Mouse (Mus musculus) stomach, postnatal 0 days (tissue): ENCODE results near the gene Cyb561d2. TPM values are rescaled to one million over a fixed set of nuclear protein-coding genes. Genes with fewer than 3 reads are reported as not detected.

Experiments
- ATAC-seq: fragments of 200-750 bp; cut with Nextera tagmentation; 2 replicates; pipeline ENCODE4 v1.8.0; 2017; ENCODE audit not compliant: low FRiP score, low TSS enrichment
- DNase-seq: peaks from one replicate; pipeline ENCODE4 v3.0.0-alpha.2; 2016; ENCODE audit warnings: low spot score
- H3K27ac ChIP-seq: fragments of 300-500 bp; sonication (generic); replicated peaks from 2 replicates; pipeline ENCODE4 v1.5.1; 2014; ENCODE audit warnings: mild to moderate bottlenecking, control low read depth
- H3K27me3 ChIP-seq: fragments of 300-500 bp; sonication (generic); 2 replicates; pipeline ENCODE4 v1.6.1; 2014; ENCODE audit warnings: low read length; ENCODE audit not compliant: control insufficient read depth, insufficient read depth
- H3K36me3 ChIP-seq: fragments of 300-500 bp; sonication (generic); 2 replicates; pipeline ENCODE4 v1.6.1; 2014; ENCODE audit warnings: low read length, mixed read lengths; ENCODE audit not compliant: control insufficient read depth, insufficient read depth
- H3K4me1 ChIP-seq: fragments of 300-500 bp; sonication (generic); replicated peaks from 2 replicates; pipeline ENCODE4 v1.6.1; 2014; ENCODE audit warnings: antibody characterized with exemption; ENCODE audit not compliant: control insufficient read depth, insufficient read depth
- H3K4me2 ChIP-seq: fragments of 300-500 bp; sonication (generic); replicated peaks from 2 replicates; pipeline ENCODE4 v1.6.1; 2014; ENCODE audit warnings: low read depth, mild to moderate bottlenecking, control low read depth, moderate library complexity
- H3K4me3 ChIP-seq: fragments of 300-500 bp; sonication (generic); 2 replicates; pipeline ENCODE4 v1.5.1; 2014; ENCODE audit warnings: low read depth, low read length, control low read depth
- H3K9ac ChIP-seq: fragments of 300-500 bp; sonication (generic); 2 replicates; pipeline ENCODE4 v1.6.1; 2014; ENCODE audit warnings: mild to moderate bottlenecking, low read length, control low read depth, mixed read lengths
- H3K9me3 ChIP-seq: fragments of 300-500 bp; sonication (generic); 2 replicates; pipeline ENCODE4 v1.6.1; 2016; ENCODE audit warnings: low read length; ENCODE audit not compliant: control insufficient read depth
- CTCF ChIP-seq: IDR thresholded peaks from 2 replicates; pipeline ENCODE4 v1.5.1; 2016; ENCODE audit warnings: antibody characterized with exemption, low read depth, mild to moderate bottlenecking, moderate library complexity
- EP300 ChIP-seq: optimal IDR thresholded peaks from 2 replicates; pipeline ENCODE3; 2016; ENCODE audit warnings: antibody characterized with exemption
- WGBS: fragments of 180-500 bp; shearing (Covaris S2); extraction: QIAGEN DNeasy Blood & Tissue Kit; methylation state at CpG from one replicate; pipeline ENCODE4 v1.1.7; 2014; 5-methylcytosine and 5-hydroxymethylcytosine counted together
- polyA plus RNA-seq: library from polyadenylated mRNA; unstranded; fragments of >200 nt; fragmentation: Nextera tagmentation; extraction: Ambion mirVana; gene quantifications from 2 replicates; pipeline ENCODE4 v1.2.1, GENCODE M21; 2015

The Cyb561d2 gene
- polyA plus RNA-seq, 1 experiment from 2014 or later: 28.2 TPM

DNA sequence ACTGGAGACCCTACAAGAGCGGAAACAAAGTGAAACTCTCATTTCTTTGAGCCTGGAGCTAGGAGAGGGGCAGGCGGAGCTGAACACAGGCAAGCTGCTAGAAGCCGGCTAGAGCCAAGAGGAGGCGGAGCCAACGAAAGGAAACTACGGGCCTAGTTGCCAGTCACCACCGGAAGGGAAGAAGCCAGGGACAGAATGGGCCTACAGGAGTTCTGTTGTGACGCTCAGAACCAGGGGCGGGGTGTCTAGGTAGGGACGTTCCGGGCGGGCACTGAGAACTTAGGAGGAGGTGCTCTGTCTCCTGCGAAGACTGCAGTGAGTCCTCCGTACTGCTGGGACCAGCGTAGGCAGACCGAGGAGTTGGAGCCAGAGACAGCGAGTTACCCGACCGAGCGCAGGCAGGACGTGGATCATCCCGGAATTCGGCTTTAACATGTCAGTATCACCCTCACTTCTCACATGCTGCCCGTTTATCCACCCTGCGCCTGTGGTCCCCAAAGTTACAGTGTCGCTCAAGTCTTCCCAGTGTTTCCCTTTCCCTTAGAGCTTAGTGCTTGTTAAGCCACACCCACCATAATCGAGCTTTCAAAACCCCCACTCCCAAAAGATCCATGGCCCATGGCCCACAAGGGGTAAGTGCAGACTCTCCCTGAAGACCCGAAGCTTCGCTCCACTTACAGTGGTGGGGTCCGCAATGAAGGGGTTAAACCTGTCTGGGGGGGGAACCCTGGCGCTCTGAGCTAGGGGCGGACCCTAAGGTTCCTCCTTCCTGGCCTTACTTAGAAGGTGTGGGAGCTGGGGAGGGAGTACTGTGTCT lies 38.7 kb upstream of the Cyb561d2 start, which contains the start of gene Hyal3:
TSS of gene Hyal3 (plus strand) at position 318 of the 817 bp plus-strand sequence.
- ATAC-seq (peak; percentile 75), DNase-seq (peak; percentile 92)
- Histone ChIP-seq H3K4me3 (peak within 1 kb of the TSS; percentile 60), H3K9ac (peak within 1 kb of the TSS; percentile 77), H3K4me2 (peak within 1 kb of the TSS; percentile 92), H3K27me3 (no peaks in the 10 kb centered on the region), H3K27ac (peak within 1 kb of the TSS; percentile 96), H3K4me1 (peaks cover 8% of the 10 kb centered on the region), H3K36me3 (no peaks in the 10 kb centered on the region), H3K9me3 (no peaks in the 10 kb centered on the region)
- 1% methylated on average over 32 of the region's 32 CpGs for WGBS
- TF ChIP-seq EP300 (no peak), CTCF (peak; percentile 2; the same call in 1 of the 2 replicates)

DNA sequence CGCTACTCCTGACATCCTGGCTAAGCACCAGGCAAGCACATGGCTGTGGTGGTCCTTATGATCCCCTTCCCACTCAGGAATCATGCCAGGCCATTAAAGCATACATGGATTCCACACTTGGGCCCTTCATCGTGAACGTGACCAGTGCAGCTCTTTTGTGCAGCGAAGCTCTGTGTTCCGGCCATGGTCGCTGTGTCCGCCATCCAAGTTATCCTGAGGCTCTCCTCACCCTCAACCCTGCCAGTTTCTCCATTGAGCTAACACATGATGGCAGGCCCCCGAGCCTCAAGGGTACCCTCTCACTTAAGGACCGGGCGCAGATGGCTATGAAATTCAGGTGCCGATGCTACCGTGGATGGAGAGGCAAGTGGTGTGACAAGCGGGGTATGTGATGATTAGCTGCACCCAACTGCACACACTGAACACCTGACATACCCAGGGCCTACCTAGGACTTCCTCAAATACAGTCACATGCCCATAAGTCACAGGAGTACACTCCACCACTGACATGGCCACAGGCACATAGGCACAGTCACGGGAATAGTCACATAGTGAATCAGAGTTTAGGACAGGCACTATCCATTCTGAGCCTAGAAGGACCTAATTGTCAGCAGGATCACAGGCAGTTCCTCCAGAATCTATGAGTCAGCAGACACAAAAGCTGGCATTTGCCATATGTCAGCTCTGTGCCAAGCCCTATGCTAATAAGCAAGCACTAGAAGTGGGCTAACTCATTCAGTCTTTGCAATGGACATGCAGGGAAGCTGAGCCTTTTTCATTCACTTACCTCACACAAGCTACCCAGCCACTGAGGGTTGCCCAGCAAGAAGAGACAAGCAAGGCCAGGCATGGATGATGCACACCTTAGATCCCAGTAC lies 37.3 kb upstream of the Cyb561d2 start:
- Histone ChIP-seq H3K4me2 (no peak overlapping the region), H3K4me1 (peaks cover 8% of the 10 kb centered on the region), H3K9me3 (no peaks in the 10 kb centered on the region), H3K27me3 (no peaks in the 10 kb centered on the region), H3K27ac (peak overlapping the region; percentile 96), H3K4me3 (no peak overlapping the region), H3K9ac (peak overlapping the region; percentile 23), H3K36me3 (no peaks in the 10 kb centered on the region)
- WGBS: 91% methylated on average over 14 of the region's 14 CpGs
- DNase-seq (no peak), ATAC-seq (no peak)
- TF ChIP-seq CTCF: no peak
- TF ChIP-seq EP300: no peak

DNA sequence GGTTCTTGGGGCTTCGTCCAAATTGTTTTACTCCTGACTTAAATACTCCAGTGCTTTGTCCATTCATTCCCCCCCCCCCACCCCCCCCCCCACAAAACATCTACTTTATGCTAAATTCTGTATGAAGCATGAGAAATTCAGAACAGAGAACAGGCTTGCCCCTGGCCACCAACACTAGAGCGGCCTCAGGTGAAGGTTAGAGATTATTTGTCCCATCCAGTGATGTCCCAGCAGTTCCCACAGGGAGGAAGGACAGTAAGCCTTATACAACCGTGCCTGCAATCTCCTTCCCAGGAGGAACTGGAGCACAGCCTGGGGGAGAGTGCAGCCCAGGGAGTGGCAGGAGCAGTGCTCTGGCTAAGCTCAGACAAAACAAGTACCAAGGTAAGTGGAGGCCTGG lies 36.6 kb upstream of the Cyb561d2 start, which contains the start of gene Naa80:
TSS of gene Naa80 (plus strand) at position 301 of the 400 bp plus-strand sequence.
- ATAC-seq (no peak), DNase-seq (no peak)
- Histone ChIP-seq H3K9me3 (no peaks in the 10 kb centered on the region), H3K36me3 (no peaks in the 10 kb centered on the region), H3K27me3 (no peaks in the 10 kb centered on the region), H3K4me3 (peak within 1 kb of the TSS; percentile 17), H3K4me1 (peaks cover 8% of the 10 kb centered on the region), H3K27ac (peak within 1 kb of the TSS; percentile 96), H3K4me2 (peak within 1 kb of the TSS; percentile 69), H3K9ac (peak within 1 kb of the TSS; percentile 23)
- WGBS: 65% methylated on average over 3 of the region's 3 CpGs
- TF ChIP-seq EP300 (no peak), CTCF (no peak)

DNA sequence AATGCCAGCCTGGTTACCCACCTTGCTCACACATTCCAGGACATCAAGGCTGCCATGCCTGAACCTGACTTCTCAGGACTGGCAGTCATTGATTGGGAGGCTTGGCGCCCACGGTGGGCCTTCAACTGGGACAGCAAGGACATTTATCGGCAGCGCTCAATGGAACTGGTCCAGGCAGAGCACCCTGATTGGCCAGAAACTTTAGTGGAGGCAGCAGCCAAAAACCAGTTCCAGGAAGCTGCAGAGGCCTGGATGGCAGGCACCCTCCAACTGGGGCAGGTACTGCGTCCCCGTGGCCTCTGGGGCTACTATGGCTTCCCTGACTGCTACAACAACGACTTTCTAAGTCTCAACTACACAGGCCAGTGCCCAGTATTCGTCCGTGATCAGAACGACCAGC lies 35.9 kb upstream of the Cyb561d2 start:
- Histone ChIP-seq H3K36me3 (no peaks in the 10 kb centered on the region), H3K9me3 (no peaks in the 10 kb centered on the region), H3K4me3 (peak overlapping the region; percentile 17), H3K27me3 (no peaks in the 10 kb centered on the region), H3K27ac (peak overlapping the region; percentile 92; the same call in 1 of the 2 replicates), H3K4me2 (peak overlapping the region; percentile 69), H3K4me1 (peaks cover 8% of the 10 kb centered on the region), H3K9ac (no peak overlapping the region)
- no peak for DNase-seq
- ATAC-seq: no peak
- 83% methylated on average over 10 of the region's 10 CpGs for WGBS
- TF ChIP-seq EP300 (no peak), CTCF (no peak)

DNA sequence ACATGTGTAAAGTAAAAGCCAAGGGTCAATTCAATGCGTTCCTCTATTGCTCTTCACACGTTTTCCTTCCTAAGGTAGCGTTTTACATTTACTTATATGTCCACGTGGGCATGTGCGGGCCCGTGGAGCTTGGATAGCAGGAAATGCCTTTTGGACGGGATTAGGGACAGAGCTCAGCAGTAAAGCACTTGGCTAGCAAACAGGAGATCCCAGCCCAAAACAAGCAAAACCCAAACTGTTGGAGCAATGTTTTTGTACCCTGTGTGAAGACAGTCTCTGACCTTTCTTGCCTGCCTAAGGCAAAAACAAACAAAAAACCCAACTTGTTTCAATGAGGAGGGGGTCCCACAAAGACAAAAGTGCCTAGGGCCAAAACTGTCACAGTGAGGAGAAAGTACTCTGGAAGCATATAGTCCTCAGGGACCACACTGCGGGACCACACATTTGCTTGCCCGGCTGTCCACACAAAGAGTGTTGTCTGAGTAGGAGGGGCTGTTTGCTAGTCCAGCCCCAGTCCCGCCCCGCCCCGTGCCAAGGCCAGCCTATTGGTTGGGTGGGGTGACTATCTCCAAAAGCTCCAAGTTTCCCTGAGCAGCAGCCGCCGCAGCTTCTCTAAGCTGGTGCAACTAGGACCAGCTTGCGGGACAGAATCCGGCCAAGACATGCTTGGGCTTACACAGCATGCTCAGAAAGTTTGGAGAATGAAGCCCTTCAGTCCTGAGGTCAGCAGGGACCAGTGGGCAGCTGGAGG lies 34.5 kb upstream of the Cyb561d2 start, which contains the start of gene Hyal1:
TSS of gene Hyal1 (plus strand) at position 571 of the 751 bp plus-strand sequence.
- H3K27ac ChIP-seq: peak within 1 kb of the TSS; percentile 92
- no peaks in the 10 kb centered on the region for H3K9me3 ChIP-seq
- 9% methylated on average over 16 of the region's 16 CpGs for WGBS
- H3K36me3 ChIP-seq: peaks cover 6% of the 10 kb centered on the region; the same call in 1 of the 2 replicates
- peak; percentile 96 for DNase-seq
- TF ChIP-seq EP300: no peak
- TF ChIP-seq CTCF: no peak
- no peaks in the 10 kb centered on the region for H3K27me3 ChIP-seq
- peaks cover 8% of the 10 kb centered on the region for H3K4me1 ChIP-seq
- peak within 1 kb of the TSS; percentile 66 for H3K9ac ChIP-seq
- peak within 1 kb of the TSS; percentile 69 for H3K4me2 ChIP-seq
- ATAC-seq: peak; percentile 68
- H3K4me3 ChIP-seq: peak within 1 kb of the TSS; percentile 47
